Mouse (Mus musculus): ENCODE measurements around the gene Lmx1a. TPM values are rescaled to one million over a fixed set of nuclear protein-coding genes. Genes with fewer than 3 reads are reported as not detected.

The Lmx1a gene
- total RNA-seq, 1 experiment from 2014 or later = not detected

GRCm38 (mm10) chr1:167815166-167815565, 126.1 kb downstream of the Lmx1a start:
- ATAC-seq (replicated peaks in 1 of 2; ENCODE audit: insufficient read depth in 1 of 2, low FRiP score in 2 of 2, low TSS enrichment in 1 of 2, low read depth in 1 of 2, poor library complexity in 2 of 2, severe bottlenecking in 2 of 2) = no peak

DNA sequence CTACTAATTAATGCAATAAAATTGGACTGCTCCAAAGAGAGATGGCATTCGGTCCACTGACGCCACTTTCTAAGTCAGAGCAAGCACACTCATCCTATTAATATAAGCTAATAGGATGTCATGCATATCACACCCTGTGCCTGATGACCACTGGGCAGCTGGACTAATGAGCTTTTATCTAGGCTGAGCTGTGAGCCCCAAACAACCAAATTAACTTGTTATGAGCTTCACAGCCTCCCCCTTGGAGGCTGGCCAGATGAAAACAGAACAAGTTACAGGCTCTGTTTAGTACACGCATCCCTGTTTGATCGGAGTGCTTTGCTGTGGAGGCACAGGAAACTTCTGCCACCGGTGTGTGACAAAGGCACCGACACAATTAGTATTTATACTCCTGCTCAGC, 128.0 kb downstream of the Lmx1a start:
- no peak for ATAC-seq (replicated peaks in 1 of 2; ENCODE audit: insufficient read depth in 1 of 2, low FRiP score in 2 of 2, low TSS enrichment in 1 of 2, low read depth in 1 of 2, poor library complexity in 2 of 2, severe bottlenecking in 2 of 2)

- ATAC-seq (replicated peaks in 1 of 2; ENCODE audit: insufficient read depth in 1 of 2, low FRiP score in 2 of 2, low TSS enrichment in 1 of 2, low read depth in 1 of 2, poor library complexity in 2 of 2, severe bottlenecking in 2 of 2) = no peak
Observed at GRCm38 (mm10) chr1:167817616-167818015, 128.6 kb downstream of the Lmx1a start.

DNA sequence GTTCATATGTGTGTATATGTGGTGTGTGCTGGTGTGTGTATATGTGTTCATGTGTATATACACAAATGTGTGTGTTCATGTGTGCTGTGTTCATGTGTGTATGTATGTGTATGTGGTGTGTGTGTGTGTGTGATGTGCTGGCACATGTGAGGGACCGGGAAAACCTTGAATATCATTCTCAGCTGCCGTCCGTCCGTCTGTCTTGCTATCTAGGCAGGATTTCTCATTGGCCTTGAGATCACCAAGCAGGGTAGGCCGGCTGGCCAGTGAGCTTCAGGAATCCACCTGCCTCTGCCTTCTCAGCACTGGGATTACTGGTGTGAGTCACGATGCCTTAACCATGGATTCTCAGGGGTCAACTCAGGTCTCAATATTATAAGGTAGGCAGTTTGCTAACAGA, 131.0 kb downstream of the Lmx1a start:
- ATAC-seq (replicated peaks in 1 of 2; ENCODE audit: insufficient read depth in 1 of 2, low FRiP score in 2 of 2, low TSS enrichment in 1 of 2, low read depth in 1 of 2, poor library complexity in 2 of 2, severe bottlenecking in 2 of 2) = no peak

DNA sequence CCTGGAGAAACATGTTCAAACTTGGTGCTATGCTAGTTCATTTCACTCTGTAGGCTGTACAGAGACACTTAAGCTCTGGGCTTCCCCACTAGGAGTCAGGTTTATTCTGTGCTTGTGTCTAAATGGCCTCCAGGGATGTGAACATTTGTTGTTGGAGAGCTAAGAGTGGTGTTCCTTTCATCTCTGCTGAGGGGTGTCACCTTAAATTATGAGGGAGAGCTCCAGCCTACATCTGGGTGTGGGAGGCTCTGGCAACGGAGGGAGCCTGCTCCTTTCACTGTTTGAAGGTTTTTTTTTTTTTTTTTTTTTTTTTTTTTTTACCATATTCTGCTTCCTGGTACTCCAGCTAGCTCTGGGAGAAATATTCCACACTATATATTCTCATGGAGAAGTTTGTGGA, 132.1 kb downstream of the Lmx1a start:
- ATAC-seq (replicated peaks in 1 of 2; ENCODE audit: insufficient read depth in 1 of 2, low FRiP score in 2 of 2, low TSS enrichment in 1 of 2, low read depth in 1 of 2, poor library complexity in 2 of 2, severe bottlenecking in 2 of 2) = no peak

GRCm38 (mm10) chr1:167830291-167830690, 141.3 kb downstream of the Lmx1a start:
- ATAC-seq (replicated peaks in 1 of 2; ENCODE audit: insufficient read depth in 1 of 2, low FRiP score in 2 of 2, low TSS enrichment in 1 of 2, low read depth in 1 of 2, poor library complexity in 2 of 2, severe bottlenecking in 2 of 2) = no peak

DNA sequence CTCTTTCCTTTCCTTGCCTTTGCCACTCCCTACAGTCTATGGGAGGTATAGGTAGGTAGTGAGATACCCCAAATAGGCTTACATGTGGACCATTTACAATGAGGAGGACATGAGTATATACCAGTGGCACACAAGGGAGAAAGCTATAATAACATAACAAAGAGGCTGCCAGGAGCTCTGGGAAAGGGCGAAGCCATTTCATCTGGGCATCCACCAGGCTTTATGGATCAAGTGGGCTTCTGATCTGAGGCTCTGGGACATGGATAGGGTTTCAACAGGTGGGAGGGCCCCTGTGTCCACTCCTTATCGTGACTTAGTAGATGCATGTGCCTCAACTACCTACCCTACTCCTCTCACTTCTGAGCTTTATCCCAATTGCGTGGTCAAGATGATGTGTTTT, 142.6 kb downstream of the Lmx1a start:
- ATAC-seq (replicated peaks in 1 of 2; ENCODE audit: insufficient read depth in 1 of 2, low FRiP score in 2 of 2, low TSS enrichment in 1 of 2, low read depth in 1 of 2, poor library complexity in 2 of 2, severe bottlenecking in 2 of 2) = no peak

DNA sequence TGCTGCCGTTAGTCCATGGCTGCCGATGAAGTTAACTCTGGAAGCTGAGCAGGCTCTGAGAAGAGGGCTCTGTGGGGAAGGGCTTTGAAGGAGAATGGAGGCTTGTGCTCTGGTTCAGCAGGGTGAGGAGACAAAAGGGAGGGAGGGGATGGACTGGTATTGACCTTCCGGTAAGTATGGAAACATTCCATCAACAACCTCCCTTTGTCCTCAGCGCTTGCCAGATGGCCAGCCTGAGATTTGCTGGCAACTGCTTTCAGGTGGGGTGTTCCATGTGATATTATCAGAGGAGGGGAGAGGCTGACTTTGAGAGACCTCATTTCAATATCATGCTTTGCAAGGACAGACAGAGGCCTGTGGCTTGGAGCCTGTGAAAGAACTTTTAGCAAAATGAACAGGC, 165.8 kb downstream of the Lmx1a start:
- ATAC-seq (replicated peaks in 1 of 2; ENCODE audit: insufficient read depth in 1 of 2, low FRiP score in 2 of 2, low TSS enrichment in 1 of 2, low read depth in 1 of 2, poor library complexity in 2 of 2, severe bottlenecking in 2 of 2) = no peak

GRCm38 (mm10) chr1:167872028-167872427, 183.0 kb downstream of the Lmx1a start:
- ATAC-seq (replicated peaks in 1 of 2; ENCODE audit: insufficient read depth in 1 of 2, low FRiP score in 2 of 2, low TSS enrichment in 1 of 2, low read depth in 1 of 2, poor library complexity in 2 of 2, severe bottlenecking in 2 of 2) = no peak

- ATAC-seq (replicated peaks in 1 of 2; ENCODE audit: insufficient read depth in 1 of 2, low FRiP score in 2 of 2, low TSS enrichment in 1 of 2, low read depth in 1 of 2, poor library complexity in 2 of 2, severe bottlenecking in 2 of 2) = no peak
Observed at GRCm38 (mm10) chr1:167874099-167874498, 185.1 kb downstream of the Lmx1a start.

- ATAC-seq (replicated peaks in 1 of 2; ENCODE audit: insufficient read depth in 1 of 2, low FRiP score in 2 of 2, low TSS enrichment in 1 of 2, low read depth in 1 of 2, poor library complexity in 2 of 2, severe bottlenecking in 2 of 2) = no peak
Observed at GRCm38 (mm10) chr1:167877931-167878330, 188.9 kb downstream of the Lmx1a start.

DNA sequence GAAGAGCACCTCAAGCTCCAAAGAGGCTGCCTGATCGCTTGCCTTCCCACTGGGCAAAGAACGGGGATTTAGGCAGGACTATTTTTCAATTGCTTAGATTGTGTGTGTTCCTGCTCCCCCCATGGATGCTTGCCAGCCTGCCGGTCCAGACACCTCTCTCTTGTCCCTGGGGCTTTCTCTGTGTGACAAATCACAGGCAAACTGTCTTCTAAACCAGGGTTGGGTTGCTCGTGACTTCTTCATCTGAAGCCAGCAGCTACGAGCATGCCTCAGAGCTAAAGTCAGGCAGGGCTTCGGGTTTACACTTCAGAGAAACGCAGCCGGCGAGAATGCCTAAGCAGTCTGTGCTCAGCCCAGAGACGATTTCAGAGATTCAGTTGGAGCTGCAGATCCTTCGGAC, 189.3 kb downstream of the Lmx1a start:
- no peak for ATAC-seq (replicated peaks in 1 of 2; ENCODE audit: insufficient read depth in 1 of 2, low FRiP score in 2 of 2, low TSS enrichment in 1 of 2, low read depth in 1 of 2, poor library complexity in 2 of 2, severe bottlenecking in 2 of 2)

DNA sequence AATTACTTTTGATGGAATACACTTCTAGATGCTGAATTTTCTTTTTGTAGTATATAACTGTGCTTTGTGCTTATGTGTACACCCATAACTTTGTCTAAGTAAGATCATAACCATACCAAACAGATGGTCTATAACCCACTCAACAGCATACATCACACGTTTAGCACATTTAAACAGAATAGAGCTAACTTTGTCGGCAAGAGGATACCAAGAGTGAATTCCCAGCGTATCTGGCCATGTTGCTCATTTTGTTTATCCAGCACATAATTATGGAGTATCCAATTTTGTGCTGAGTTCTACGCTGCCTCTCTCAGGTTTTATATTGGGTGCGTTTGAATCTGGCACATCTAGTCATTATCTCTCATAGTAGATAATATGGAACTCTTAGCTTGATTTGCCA, 196.7 kb downstream of the Lmx1a start:
- ATAC-seq (replicated peaks in 1 of 2; ENCODE audit: insufficient read depth in 1 of 2, low FRiP score in 2 of 2, low TSS enrichment in 1 of 2, low read depth in 1 of 2, poor library complexity in 2 of 2, severe bottlenecking in 2 of 2) = no peak

GRCm38 (mm10) chr1:167888120-167888519, 199.1 kb downstream of the Lmx1a start:
- no peak for ATAC-seq (replicated peaks in 1 of 2; ENCODE audit: insufficient read depth in 1 of 2, low FRiP score in 2 of 2, low TSS enrichment in 1 of 2, low read depth in 1 of 2, poor library complexity in 2 of 2, severe bottlenecking in 2 of 2)

DNA sequence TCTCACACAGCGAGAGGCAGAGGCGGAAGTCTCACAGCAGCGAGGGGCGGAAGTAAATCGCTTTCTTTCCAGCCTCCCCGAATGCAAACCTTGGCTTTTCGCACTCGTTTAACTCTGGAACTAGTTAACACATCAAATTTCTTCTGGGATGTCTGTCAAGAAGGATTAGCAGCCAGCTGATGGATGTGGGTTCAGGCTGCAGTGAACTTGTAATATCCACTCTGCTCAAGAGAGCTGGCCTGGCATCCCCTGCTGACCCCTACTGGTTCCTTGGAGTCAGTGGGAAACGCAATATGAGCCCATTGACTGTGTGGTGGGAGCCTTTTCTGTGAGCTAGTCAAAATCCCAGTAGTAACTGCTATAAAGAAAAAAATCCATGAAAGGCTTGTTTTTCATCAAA, 199.8 kb downstream of the Lmx1a start:
- 0 out of 4 replicates have a peak, but pooled peaks of 1 of the 2 experiments have one; percentile 54 for ATAC-seq (replicated peaks in 1 of 2; ENCODE audit: insufficient read depth in 1 of 2, low FRiP score in 2 of 2, low TSS enrichment in 1 of 2, low read depth in 1 of 2, poor library complexity in 2 of 2, severe bottlenecking in 2 of 2)

DNA sequence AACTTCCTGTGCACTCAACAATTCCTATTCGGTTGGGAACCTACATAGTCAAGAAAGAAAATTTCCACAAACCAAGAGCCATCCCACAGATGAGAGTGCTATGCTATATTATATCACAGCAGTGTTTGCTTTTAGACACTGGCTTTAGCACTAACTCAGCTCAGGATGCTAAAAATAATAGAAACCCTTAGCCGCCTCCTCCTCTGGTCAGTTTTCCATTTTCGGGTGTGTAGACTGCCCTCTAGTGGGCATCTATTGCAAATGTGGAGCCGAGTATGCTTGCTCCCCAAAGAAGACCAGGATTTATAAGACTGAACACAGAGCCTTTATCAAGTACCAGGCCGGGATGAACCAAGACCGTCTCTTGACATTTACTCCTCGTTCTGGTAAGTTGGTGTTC, 207.2 kb downstream of the Lmx1a start:
- peak; percentile 49 to 53; a peak in 2 of 4 replicates for ATAC-seq (replicated peaks in 1 of 2; ENCODE audit: insufficient read depth in 1 of 2, low FRiP score in 2 of 2, low TSS enrichment in 1 of 2, low read depth in 1 of 2, poor library complexity in 2 of 2, severe bottlenecking in 2 of 2)

Other genes with a start within 250 kb of the Lmx1a start
- not detected in 2 replicates for gene Lrrc52, start 222.5 kb upstream of the Lmx1a start, total RNA-seq (2017)
- not detected in 2 replicates for gene Rxrg, start 90.9 kb upstream of the Lmx1a start, total RNA-seq (2017)

Data from hematopoietic stem cell, adult 5-6 weeks (primary cell).